Mouse (Mus musculus): ENCODE results near the gene Tnfsf13. TPM values are rescaled to one million over a fixed set of nuclear protein-coding genes. Genes with fewer than 3 reads are reported as not detected.
"Not testable (repeated sequence)": the region's sequence is repeated elsewhere in the genome, so short reads cannot be mapped to it uniquely, and the experiment has no call there.

Tnfsf13 gene
- not detected in 2 replicates for polyA plus RNA-seq (2014; fragmentation: Nextera tagmentation; extraction: Ambion mirVana)

DNA sequence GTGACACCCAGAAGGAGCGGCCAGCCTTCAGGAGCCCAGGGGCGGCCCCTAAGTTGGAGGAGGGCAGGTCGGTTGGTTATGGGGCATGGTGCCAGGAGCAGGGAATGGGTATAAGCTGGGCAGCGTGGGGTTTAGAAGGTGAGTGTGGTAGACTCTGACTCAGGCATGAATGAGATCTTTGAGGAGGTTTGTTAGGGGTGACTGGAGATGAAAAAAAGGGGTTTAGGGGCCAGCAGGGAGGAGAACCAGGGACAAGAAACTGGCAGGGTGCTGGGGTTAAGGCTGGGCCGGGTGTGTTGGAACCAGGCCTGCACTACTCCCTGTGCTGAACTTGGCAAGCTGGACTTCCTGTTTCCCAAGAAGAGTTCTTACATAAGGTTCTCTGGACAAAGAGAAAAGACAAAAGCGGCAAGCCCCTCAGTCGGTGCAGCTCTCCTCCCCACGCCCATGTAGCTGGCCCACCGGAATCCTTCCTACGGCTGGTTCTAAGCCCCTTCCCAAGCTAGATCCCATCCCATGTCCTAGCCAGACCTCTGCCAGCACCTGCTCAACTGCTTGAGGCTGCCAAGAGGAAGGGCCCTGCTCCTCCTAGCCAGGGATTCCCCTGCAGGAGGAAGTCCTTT lies at the start of gene Tnfsf13:
Gene Tnfsf13, minus strand, starts transcription at position 259 of the 623 bp plus-strand sequence.
- no peak within 1 kb of the TSS for H3K27ac ChIP-seq (ENCODE audit: low read depth, low read length)
- no peaks in the 10 kb centered on the region for H3K27me3 ChIP-seq (ENCODE audit: control insufficient read depth, insufficient read depth, low read length)
- no peak for DNase-seq (ENCODE audit: low spot score)
- no peak for ATAC-seq (ENCODE audit: low FRiP score)
- H3K36me3 ChIP-seq (ENCODE audit: control insufficient read depth, insufficient read depth, low read length): no peaks in the 10 kb centered on the region
- H3K4me2 ChIP-seq (replicated peaks; ENCODE audit: low read depth, low read length): no peak within 1 kb of the TSS
- H3K9me3 ChIP-seq (ENCODE audit: control insufficient read depth, low read length): no peaks in the 10 kb centered on the region
- H3K4me1 ChIP-seq (replicated peaks; ENCODE audit: control insufficient read depth, insufficient read depth, low read length): peaks cover 3% of the 10 kb centered on the region; the same call in 1 of the 2 replicates
- no peak within 1 kb of the TSS; the same call in 1 of the 2 replicates for H3K9ac ChIP-seq (ENCODE audit: low read depth, low read length)
- 68% methylated on average over 10 of the region's 10 CpGs for WGBS
- no peak within 1 kb of the TSS for H3K4me3 ChIP-seq (ENCODE audit: low read depth, low read length)

DNA sequence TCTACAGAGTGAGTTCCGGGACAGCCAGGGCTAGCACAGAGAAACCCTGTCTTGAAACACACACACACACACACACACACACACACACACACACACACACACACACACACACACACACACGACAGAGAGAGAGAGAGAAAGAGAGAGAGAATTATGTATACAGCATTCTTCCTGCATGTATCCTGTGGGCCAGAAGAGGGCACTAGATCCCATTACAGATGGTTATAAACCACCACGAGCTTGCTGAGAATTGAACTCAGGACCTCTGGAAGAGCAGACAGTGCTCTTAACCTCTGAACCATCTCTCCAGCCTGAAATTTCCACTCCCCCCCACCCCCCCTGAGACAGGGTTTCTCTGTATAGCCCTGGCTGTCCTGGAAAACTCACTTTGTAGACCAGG lies 45.8 kb upstream of the Tnfsf13 start:
- H3K9ac ChIP-seq (ENCODE audit: low read depth, low read length); DNase-seq (ENCODE audit: low spot score); H3K4me3 ChIP-seq (ENCODE audit: low read depth, low read length); H3K4me2 ChIP-seq (replicated peaks; ENCODE audit: low read depth, low read length); H3K9me3 ChIP-seq (ENCODE audit: control insufficient read depth, low read length); H3K27me3 ChIP-seq (ENCODE audit: control insufficient read depth, insufficient read depth, low read length); H3K27ac ChIP-seq (ENCODE audit: low read depth, low read length); ATAC-seq (ENCODE audit: low FRiP score); H3K4me1 ChIP-seq (replicated peaks; ENCODE audit: control insufficient read depth, insufficient read depth, low read length): not testable (repeated sequence)
- H3K36me3 ChIP-seq (ENCODE audit: control insufficient read depth, insufficient read depth, low read length): peaks cover 14% of the 10 kb centered on the region
- 79% methylated on average over 2 of the region's 3 CpGs for WGBS

DNA sequence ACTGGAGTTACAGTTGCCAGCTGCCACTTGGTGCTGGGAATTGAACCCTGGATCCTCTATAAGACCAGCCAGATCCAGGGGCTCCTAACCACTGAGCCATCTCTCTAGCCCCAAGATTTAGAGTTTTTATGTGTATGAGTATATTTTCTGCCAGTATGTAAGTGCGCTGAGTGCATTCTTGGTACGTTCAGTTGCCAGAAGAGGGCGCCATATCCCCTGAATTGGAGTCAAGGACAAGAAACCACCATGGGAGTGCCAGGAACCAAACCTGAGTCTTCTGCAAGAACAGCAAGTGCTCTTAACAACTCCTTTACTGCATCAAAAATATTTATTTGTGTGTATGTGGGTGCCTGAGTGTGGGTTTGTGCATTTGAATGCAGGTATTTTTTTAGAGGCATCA lies 43.5 kb upstream of the Tnfsf13 start:
- H3K9ac ChIP-seq (ENCODE audit: low read depth, low read length): no peak overlapping the region
- no peaks in the 10 kb centered on the region for H3K4me1 ChIP-seq (replicated peaks; ENCODE audit: control insufficient read depth, insufficient read depth, low read length)
- WGBS: 15% methylated on average over 3 of the region's 3 CpGs
- H3K27me3 ChIP-seq (ENCODE audit: control insufficient read depth, insufficient read depth, low read length): no peaks in the 10 kb centered on the region
- H3K9me3 ChIP-seq (ENCODE audit: control insufficient read depth, low read length): no peaks in the 10 kb centered on the region
- peak; percentile 71 for DNase-seq (ENCODE audit: low spot score)
- no peak overlapping the region for H3K4me3 ChIP-seq (ENCODE audit: low read depth, low read length)
- H3K4me2 ChIP-seq (replicated peaks; ENCODE audit: low read depth, low read length): no peak overlapping the region
- H3K27ac ChIP-seq (ENCODE audit: low read depth, low read length): no peak overlapping the region
- no peak for ATAC-seq (ENCODE audit: low FRiP score)
- no peaks in the 10 kb centered on the region for H3K36me3 ChIP-seq (ENCODE audit: control insufficient read depth, insufficient read depth, low read length)

DNA sequence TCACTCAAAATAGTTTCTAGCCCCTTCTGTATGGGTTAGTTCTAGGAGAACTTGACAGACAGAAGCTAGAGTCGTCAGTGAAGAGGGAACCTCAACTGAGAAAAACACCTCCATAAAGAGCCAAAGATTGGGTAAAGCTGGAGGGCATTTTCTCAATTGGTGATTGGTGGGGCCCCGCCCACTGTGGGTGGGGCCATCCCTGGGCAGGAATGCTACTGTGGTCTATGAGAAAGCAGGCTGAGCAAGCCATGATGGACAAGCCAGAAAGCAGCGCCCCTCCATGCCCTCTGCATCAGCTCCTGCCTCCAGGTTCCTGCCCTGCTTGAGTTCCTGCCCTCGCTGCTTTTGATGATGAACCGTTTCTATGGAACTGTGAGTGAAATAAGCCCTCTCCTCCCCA lies 40.4 kb upstream of the Tnfsf13 start:
- no peak overlapping the region for H3K4me2 ChIP-seq (replicated peaks; ENCODE audit: low read depth, low read length)
- ATAC-seq (ENCODE audit: low FRiP score): no peak
- H3K27me3 ChIP-seq (ENCODE audit: control insufficient read depth, insufficient read depth, low read length): no peaks in the 10 kb centered on the region
- H3K9ac ChIP-seq (ENCODE audit: low read depth, low read length): no peak overlapping the region
- 40% methylated on average over 5 of the region's 5 CpGs for WGBS
- H3K27ac ChIP-seq (ENCODE audit: low read depth, low read length): no peak overlapping the region
- no peaks in the 10 kb centered on the region for H3K4me1 ChIP-seq (replicated peaks; ENCODE audit: control insufficient read depth, insufficient read depth, low read length)
- no peaks in the 10 kb centered on the region for H3K36me3 ChIP-seq (ENCODE audit: control insufficient read depth, insufficient read depth, low read length)
- no peak overlapping the region for H3K4me3 ChIP-seq (ENCODE audit: low read depth, low read length)
- DNase-seq (ENCODE audit: low spot score): no peak
- H3K9me3 ChIP-seq (ENCODE audit: control insufficient read depth, low read length): no peaks in the 10 kb centered on the region

DNA sequence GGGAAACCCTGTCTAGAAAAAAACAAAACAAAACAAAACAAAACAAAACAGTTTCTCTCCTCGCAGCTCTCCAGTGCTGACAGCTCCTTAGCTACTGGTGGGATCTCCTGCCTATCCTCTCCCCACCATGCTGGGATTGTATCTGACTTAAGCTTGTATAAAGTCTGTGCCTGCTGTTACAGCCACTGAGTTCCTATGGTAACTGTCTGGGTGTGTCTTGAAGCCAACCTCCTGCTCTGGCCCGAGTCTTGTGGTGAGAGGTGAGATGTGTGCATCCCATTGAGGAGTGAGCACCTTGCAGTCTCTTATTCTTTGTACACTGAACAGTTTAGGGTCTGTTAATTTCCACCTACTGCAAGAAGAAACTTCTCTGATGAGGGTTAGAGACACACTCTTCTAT lies 37.5 kb upstream of the Tnfsf13 start:
- DNase-seq (ENCODE audit: low spot score) (no peak), ATAC-seq (ENCODE audit: low FRiP score) (no peak)
- H3K4me1 ChIP-seq (replicated peaks; ENCODE audit: control insufficient read depth, insufficient read depth, low read length): no peaks in the 10 kb centered on the region
- H3K27ac ChIP-seq (ENCODE audit: low read depth, low read length): no peak overlapping the region
- no peaks in the 10 kb centered on the region for H3K27me3 ChIP-seq (ENCODE audit: control insufficient read depth, insufficient read depth, low read length)
- H3K9ac ChIP-seq (ENCODE audit: low read depth, low read length): no peak overlapping the region
- H3K9me3 ChIP-seq (ENCODE audit: control insufficient read depth, low read length): no peaks in the 10 kb centered on the region
- no peaks in the 10 kb centered on the region for H3K36me3 ChIP-seq (ENCODE audit: control insufficient read depth, insufficient read depth, low read length)
- 58% methylated on average over 2 of the region's 2 CpGs for WGBS
- H3K4me3 ChIP-seq (ENCODE audit: low read depth, low read length): no peak overlapping the region
- no peak overlapping the region for H3K4me2 ChIP-seq (replicated peaks; ENCODE audit: low read depth, low read length)

DNA sequence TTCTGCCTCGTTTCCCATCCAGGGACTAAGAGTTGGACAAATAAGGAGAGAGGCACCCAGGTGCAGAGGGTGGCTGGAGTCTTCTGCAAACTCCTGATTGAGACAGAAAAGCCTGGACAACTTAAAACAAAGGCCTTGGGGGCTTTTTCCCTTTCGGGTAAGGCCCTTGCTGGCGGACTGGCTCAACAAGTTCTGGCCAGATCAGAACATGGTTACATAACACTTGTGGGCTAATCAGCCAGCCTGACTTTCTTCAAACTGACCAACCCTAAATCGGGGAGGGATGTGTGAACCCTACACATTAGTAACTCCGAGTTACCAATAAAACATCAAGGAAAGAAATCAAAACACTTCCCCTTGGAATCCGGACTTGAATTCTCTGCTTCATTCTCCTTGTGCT lies 35.3 kb upstream of the Tnfsf13 start:
- H3K36me3 ChIP-seq (ENCODE audit: control insufficient read depth, insufficient read depth, low read length): no peaks in the 10 kb centered on the region
- WGBS: 88% methylated on average over 6 of the region's 6 CpGs
- ATAC-seq (ENCODE audit: low FRiP score) (no peak), DNase-seq (ENCODE audit: low spot score) (no peak)
- no peaks in the 10 kb centered on the region for H3K9me3 ChIP-seq (ENCODE audit: control insufficient read depth, low read length)
- no peak overlapping the region for H3K4me3 ChIP-seq (ENCODE audit: low read depth, low read length)
- no peaks in the 10 kb centered on the region for H3K4me1 ChIP-seq (replicated peaks; ENCODE audit: control insufficient read depth, insufficient read depth, low read length)
- H3K9ac ChIP-seq (ENCODE audit: low read depth, low read length): no peak overlapping the region
- H3K27me3 ChIP-seq (ENCODE audit: control insufficient read depth, insufficient read depth, low read length): no peaks in the 10 kb centered on the region
- H3K4me2 ChIP-seq (replicated peaks; ENCODE audit: low read depth, low read length): no peak overlapping the region
- no peak overlapping the region for H3K27ac ChIP-seq (ENCODE audit: low read depth, low read length)

DNA sequence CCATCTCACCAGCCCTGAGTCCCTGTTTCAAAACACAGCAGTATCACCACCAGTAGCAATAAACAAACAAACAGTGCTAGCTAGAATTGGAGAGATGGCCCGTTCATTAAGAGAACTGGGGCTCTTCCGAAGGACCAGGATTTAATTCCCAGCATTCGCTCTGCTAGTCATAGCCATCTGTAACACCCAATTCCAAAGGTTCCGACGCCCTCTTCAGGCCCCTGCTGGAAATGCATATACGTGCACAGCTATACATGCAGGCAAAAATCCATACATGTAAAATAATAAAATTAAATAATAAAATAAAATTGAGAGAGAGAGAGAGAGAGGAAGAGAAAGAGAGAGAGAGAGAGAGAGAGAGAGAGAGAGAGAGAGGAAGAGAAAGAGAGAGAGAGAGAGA lies 33.8 kb upstream of the Tnfsf13 start:
- no peaks in the 10 kb centered on the region for H3K27me3 ChIP-seq (ENCODE audit: control insufficient read depth, insufficient read depth, low read length)
- no peak overlapping the region for H3K27ac ChIP-seq (ENCODE audit: low read depth, low read length)
- no peak for ATAC-seq (ENCODE audit: low FRiP score)
- no peaks in the 10 kb centered on the region for H3K36me3 ChIP-seq (ENCODE audit: control insufficient read depth, insufficient read depth, low read length)
- no peak for DNase-seq (ENCODE audit: low spot score)
- no peaks in the 10 kb centered on the region for H3K4me1 ChIP-seq (replicated peaks; ENCODE audit: control insufficient read depth, insufficient read depth, low read length)
- H3K4me3 ChIP-seq (ENCODE audit: low read depth, low read length): no peak overlapping the region
- 73% methylated on average over 6 of the region's 6 CpGs for whole genome bisulfite sequencing
- H3K9me3 ChIP-seq (ENCODE audit: control insufficient read depth, low read length): no peaks in the 10 kb centered on the region
- no peak overlapping the region for H3K9ac ChIP-seq (ENCODE audit: low read depth, low read length)
- no peak overlapping the region for H3K4me2 ChIP-seq (replicated peaks; ENCODE audit: low read depth, low read length)

DNA sequence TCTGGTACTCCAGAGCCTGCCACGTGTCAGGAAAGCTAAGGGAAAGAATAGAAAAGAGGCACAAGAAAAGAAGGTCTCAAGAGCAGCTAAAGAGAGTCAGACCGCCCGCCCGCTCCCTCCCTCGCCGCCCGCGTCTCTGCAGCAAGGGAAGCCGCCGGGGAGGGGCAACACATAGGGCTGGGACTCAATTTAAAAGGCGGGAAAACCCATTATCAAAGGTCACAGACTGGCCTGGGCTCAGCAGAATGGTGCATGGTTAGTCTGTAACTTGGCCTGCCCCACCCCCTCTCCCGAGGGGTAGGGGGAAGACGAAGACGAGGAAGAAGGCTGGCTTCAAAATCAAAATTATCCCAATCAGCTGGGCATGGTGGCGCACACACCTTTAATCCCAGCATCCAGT lies 33.1 kb upstream of the Tnfsf13 start:
- H3K9ac ChIP-seq (ENCODE audit: low read depth, low read length): peak overlapping the region; percentile 28; the same call in 1 of the 2 replicates
- WGBS: 20% methylated on average over 15 of the region's 15 CpGs
- H3K27ac ChIP-seq (ENCODE audit: low read depth, low read length): no peak overlapping the region
- no peaks in the 10 kb centered on the region for H3K36me3 ChIP-seq (ENCODE audit: control insufficient read depth, insufficient read depth, low read length)
- no peaks in the 10 kb centered on the region for H3K9me3 ChIP-seq (ENCODE audit: control insufficient read depth, low read length)
- H3K4me2 ChIP-seq (replicated peaks; ENCODE audit: low read depth, low read length): 0 out of 2 replicates have a peak overlapping the region, but pooled peaks have one; percentile 4
- no peaks in the 10 kb centered on the region for H3K27me3 ChIP-seq (ENCODE audit: control insufficient read depth, insufficient read depth, low read length)
- no peak for ATAC-seq (ENCODE audit: low FRiP score)
- no peak overlapping the region for H3K4me3 ChIP-seq (ENCODE audit: low read depth, low read length)
- no peak for DNase-seq (ENCODE audit: low spot score)
- no peaks in the 10 kb centered on the region for H3K4me1 ChIP-seq (replicated peaks; ENCODE audit: control insufficient read depth, insufficient read depth, low read length)

DNA sequence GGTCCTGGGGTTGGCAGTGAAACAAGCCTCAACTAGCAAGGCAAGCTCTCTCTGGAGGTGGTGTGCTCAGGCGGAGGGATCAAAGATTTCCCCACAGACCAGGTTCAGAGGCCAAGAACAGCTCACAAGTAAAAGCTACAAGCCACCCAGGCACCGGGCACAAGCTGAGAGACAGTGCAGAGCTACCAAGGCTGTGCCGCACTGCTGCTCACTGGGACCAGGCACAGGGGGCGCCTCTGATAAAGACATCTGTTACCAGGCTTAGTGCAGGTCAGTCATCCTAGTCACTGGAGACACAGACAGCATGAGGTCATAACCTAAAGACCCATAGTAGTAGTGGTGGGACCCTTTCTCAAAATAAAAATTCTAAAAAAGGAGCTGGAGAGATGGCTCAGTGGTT lies 31.4 kb upstream of the Tnfsf13 start:
- H3K36me3 ChIP-seq (ENCODE audit: control insufficient read depth, insufficient read depth, low read length): no peaks in the 10 kb centered on the region
- no peak for ATAC-seq (ENCODE audit: low FRiP score)
- no peak overlapping the region for H3K9ac ChIP-seq (ENCODE audit: low read depth, low read length)
- H3K4me2 ChIP-seq (replicated peaks; ENCODE audit: low read depth, low read length): no peak overlapping the region
- DNase-seq (ENCODE audit: low spot score): no peak
- no peak overlapping the region for H3K4me3 ChIP-seq (ENCODE audit: low read depth, low read length)
- H3K4me1 ChIP-seq (replicated peaks; ENCODE audit: control insufficient read depth, insufficient read depth, low read length): no peaks in the 10 kb centered on the region
- H3K27me3 ChIP-seq (ENCODE audit: control insufficient read depth, insufficient read depth, low read length): no peaks in the 10 kb centered on the region
- no peak overlapping the region for H3K27ac ChIP-seq (ENCODE audit: low read depth, low read length)
- WGBS: 49% methylated on average over 4 of the region's 4 CpGs
- no peaks in the 10 kb centered on the region for H3K9me3 ChIP-seq (ENCODE audit: control insufficient read depth, low read length)

All from hindbrain, embryonic 11.5 days (tissue).